ENCODE assay signal across 8 mouse cellular contexts in genomic region chr3:51276421-51277111, GRCm38 (mm10). TPM values are rescaled to one million over a fixed set of nuclear protein-coding genes. Genes with fewer than 3 reads are reported as not detected.
A peak's percentile ranks its signal among the peaks of the same experiment; 100 is the strongest.
DNase-seq lines count a peak whose midpoint lies in the region; ATAC-seq and TF ChIP-seq lines count a peak whose summit lies in the region.

No protein-coding gene starts in this region.

- DNase-seq in 3134 (ENCODE audit: extremely low read depth, insufficient read length, low spot score), result peak; percentile 77
- peak; percentile 75 for DNase-seq in CD4-positive helper T cell, adult 2 months (ENCODE audit: low read depth, low spot score)
- peak; percentile 66 to 70 for DNase-seq in cerebellum, postnatal 10 days
- peak; percentile 60 for DNase-seq in gastrocnemius, postnatal 14 days
- DNase-seq in kidney, postnatal 25 days, result peak; percentile 36 to 74
- DNase-seq in lung, embryonic 14.5 days, result peak; percentile 66

- no peaks in the 10 kb centered on the region for H3K9me3 ChIP-seq in lung, embryonic 14.5 days (ENCODE audit: low read depth, low read length)

- H3K27ac ChIP-seq in lung, embryonic 14.5 days (ENCODE audit: low read depth), result peak overlapping the region; percentile 99
- peak overlapping the region; percentile 48 for H3K27ac ChIP-seq in olfactory bulb, adult 2 months (ENCODE audit: insufficient read depth, low read depth, low read length)

- peak overlapping the region; percentile 97 for H3K4me3 ChIP-seq in lung, embryonic 14.5 days (ENCODE audit: low read depth, low read length)
- H3K4me3 ChIP-seq in olfactory bulb, adult 2 months (ENCODE audit: insufficient read depth, low read depth, low read length), result peak overlapping the region; percentile 77

- no peaks in the 10 kb centered on the region for H3K4me1 ChIP-seq in lung, embryonic 14.5 days (ENCODE audit: insufficient read depth)
- no peaks in the 10 kb centered on the region for H3K4me1 ChIP-seq in olfactory bulb, adult 2 months (ENCODE audit: control insufficient read depth, insufficient read depth, low read length)

- H3K36me3 ChIP-seq in lung, embryonic 14.5 days (ENCODE audit: insufficient read depth), result no peaks in the 10 kb centered on the region

- TF ChIP-seq CTCF in lung, embryonic 14.5 days (IDR thresholded peaks at IDR 0.05; ENCODE audit: low read depth), result no peak
- no peak for TF ChIP-seq CTCF in olfactory bulb, adult 2 months (IDR thresholded peaks at IDR 0.05; ENCODE audit: insufficient read depth, low read depth, low read length)

- H3K4me2 ChIP-seq in lung, embryonic 14.5 days, result peak overlapping the region; percentile 83

- no peak for TF ChIP-seq POLR2A in olfactory bulb, adult 2 months (IDR thresholded peaks at IDR 0.05; ENCODE audit: insufficient read depth, low read depth, low read length)

- H3K9ac ChIP-seq in lung, embryonic 14.5 days, result peak overlapping the region; percentile 95

- ATAC-seq in lung, embryonic 14.5 days (ENCODE audit: insufficient read depth), result peak; percentile 57
- no peak for ATAC-seq in activated CD4-positive, CD25-positive, alpha-beta regulatory T cell, adult 4 months

- under 1% methylated on average over 92 of the region's 93 CpGs for WGBS in lung, embryonic 14.5 days
- WGBS in olfactory bulb, adult 2 months, result under 1% methylated on average over 93 of the region's 93 CpGs

- no peaks in the 10 kb centered on the region for H3K27me3 ChIP-seq in lung, embryonic 14.5 days (ENCODE audit: insufficient read depth, low read length)

- intact Hi-C loops in gastrocnemius, postnatal 14 days (cut with DNase I; ENCODE audit: low total_unique reads), result no loop called here

RNA-seq across cellular contexts. Expression of gene Noct, which starts 52.3 kb away (rescaled TPM):
- 10 to 100 TPM; 17.0 to 35.4 TPM for total RNA-seq in gastrocnemius, postnatal 14 days (2021)
- polyA plus RNA-seq in lung, embryonic 14.5 days (2014; fragmentation: Nextera tagmentation; extraction: Ambion mirVana), result 7.6 and 8.9 TPM in 2 replicates
- not detected in 2 replicates for polyA plus RNA-seq in olfactory bulb, adult 2 months (2012; ENCODE audit: insufficient read depth, insufficient read length, low replicate concordance, missing spikeins)
- polyA plus RNA-seq in activated CD4-positive, CD25-positive, alpha-beta regulatory T cell, adult 4 months (2017; shearing (Covaris generic)), result 1 to 10 TPM; 2.2 to 5.3 TPM
